Mouse (Mus musculus): ENCODE data around the gene Abl1.

GRCm38 (mm10) chr2:31809358-31809740, 121.2 kb downstream of the Abl1 start:
- no peak for TF ChIP-seq CTCF (IDR thresholded peaks at IDR 0.05; ENCODE audit: control insufficient read depth, insufficient read depth, low read length)
- no peak for TF ChIP-seq POLR2A (IDR thresholded peaks at IDR 0.05; ENCODE audit: borderline replicate concordance, control insufficient read depth, low read depth, low read length)
